Mouse (Mus musculus) spleen, embryonic (tissue): ENCODE measurements around the gene Serpinb2.

ENCODE experiments used
- CTCF ChIA-PET: fragments of 350-600 bp; sonication (Branson Sonifier 250); formaldehyde crosslinking; loops from one replicate; lab custom pipeline; 2022; lab: Charles Lee

The Serpinb2 gene

GRCm38 (mm10) chr1:107511252-107511651, at the start of gene Serpinb2:
Gene Serpinb2 (plus strand): TSS chr1:107511423.
- CTCF ChIA-PET, result no interaction called here

- CTCF ChIA-PET, result no interaction called here
Measured at GRCm38 (mm10) chr1:107479909-107480308, 31.3 kb upstream of the Serpinb2 start.

- CTCF ChIA-PET, result interaction anchor here (1.0 to 1.1 kb wide), 2 partner anchors 99 to 238 kb away, joined by 3 to 6 read pairs; no protein-coding TSS in a partner anchor
Measured at GRCm38 (mm10) chr1:107481452-107481851, 29.8 kb upstream of the Serpinb2 start.

GRCm38 (mm10) chr1:107489577-107489976, 21.6 kb upstream of the Serpinb2 start:
- CTCF ChIA-PET, result no interaction called here

GRCm38 (mm10) chr1:107496789-107497188, 14.4 kb upstream of the Serpinb2 start:
- CTCF ChIA-PET, result no interaction called here

- CTCF ChIA-PET, result no interaction called here
Measured at GRCm38 (mm10) chr1:107502025-107502424, 9.2 kb upstream of the Serpinb2 start.

- CTCF ChIA-PET, result no interaction called here
Measured at GRCm38 (mm10) chr1:107503294-107503693, 7.9 kb upstream of the Serpinb2 start.

- CTCF ChIA-PET, result no interaction called here
Measured at GRCm38 (mm10) chr1:107505898-107506562, 5.2 kb upstream of the Serpinb2 start.

GRCm38 (mm10) chr1:107512194-107513138, 1.2 kb downstream of the Serpinb2 start:
- CTCF ChIA-PET, result no interaction called here

GRCm38 (mm10) chr1:107513530-107513929, 2.3 kb downstream of the Serpinb2 start:
- CTCF ChIA-PET, result no interaction called here

GRCm38 (mm10) chr1:107515839-107516498, 4.7 kb downstream of the Serpinb2 start:
- CTCF ChIA-PET, result no interaction called here

- CTCF ChIA-PET, result no interaction called here
Measured at GRCm38 (mm10) chr1:107525592-107525991, 14.4 kb downstream of the Serpinb2 start.

GRCm38 (mm10) chr1:107528325-107529078, 17.3 kb downstream of the Serpinb2 start:
- CTCF ChIA-PET, result no interaction called here

GRCm38 (mm10) chr1:107529365-107530052, 18.3 kb downstream of the Serpinb2 start:
- CTCF ChIA-PET, result no interaction called here

- CTCF ChIA-PET, result no interaction called here
Measured at GRCm38 (mm10) chr1:107533736-107534135, 22.5 kb downstream of the Serpinb2 start.

GRCm38 (mm10) chr1:107537435-107537834, 26.2 kb downstream of the Serpinb2 start:
- CTCF ChIA-PET, result no interaction called here

- CTCF ChIA-PET, result no interaction called here
Measured at GRCm38 (mm10) chr1:107559494-107559893, 48.3 kb downstream of the Serpinb2 start.

GRCm38 (mm10) chr1:107562110-107562509, 50.9 kb downstream of the Serpinb2 start:
- CTCF ChIA-PET, result no interaction called here

GRCm38 (mm10) chr1:107565644-107566043, 54.4 kb downstream of the Serpinb2 start:
- CTCF ChIA-PET, result no interaction called here

GRCm38 (mm10) chr1:107576094-107576493, 64.9 kb downstream of the Serpinb2 start:
- CTCF ChIA-PET, result no interaction called here

- CTCF ChIA-PET, result no interaction called here
Measured at GRCm38 (mm10) chr1:107577514-107577913, 66.3 kb downstream of the Serpinb2 start.
